Mouse (Mus musculus): ENCODE measurements at regions not wholly inside any gene's neighbourhood (a gene's known extent, or its start where the extent isn't known, plus 50 kb on each side); places are given as distances from the start of the nearest gene placed in this dataset.

DNA sequence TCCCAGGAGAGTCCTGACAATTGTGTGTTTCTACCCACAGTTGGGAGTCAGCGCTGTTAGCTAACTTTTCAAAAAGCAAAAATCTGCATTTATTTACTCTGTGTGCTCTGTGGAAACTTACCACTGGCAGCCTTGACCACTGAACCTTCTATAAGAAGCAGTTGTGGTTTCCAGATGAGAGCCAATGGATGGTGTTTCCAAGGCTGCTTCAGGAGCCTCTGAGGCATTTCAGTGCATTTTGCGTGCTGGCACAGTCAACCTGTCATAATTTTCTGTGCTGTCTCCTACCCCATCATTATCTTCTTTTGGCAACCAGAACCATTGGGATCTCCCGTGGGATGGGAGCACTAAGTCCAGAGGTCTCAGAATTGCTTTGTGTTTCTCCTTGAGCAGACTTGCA lies 60.3 kb downstream of the 4930544G11Rik start:
- no peaks in the 10 kb centered on the region for H3K9me3 ChIP-seq (replicated peaks; ENCODE audit: control insufficient read depth, low read length)
- 93% methylated on average over 3 of the region's 3 CpGs for whole genome bisulfite sequencing
- H3K9ac ChIP-seq (ENCODE audit: low read length), result no peak overlapping the region
- no peak for DNase-seq (ENCODE audit: low spot score)
- H3K4me1 ChIP-seq (ENCODE audit: control insufficient read depth, insufficient read depth, low read length), result no peaks in the 10 kb centered on the region
- no peaks in the 10 kb centered on the region for H3K27me3 ChIP-seq (replicated peaks; ENCODE audit: control insufficient read depth, insufficient read depth, low read length)
- H3K27ac ChIP-seq (ENCODE audit: low read depth, low read length), result no peak overlapping the region
- H3K4me3 ChIP-seq (ENCODE audit: low read depth, low read length), result no peak overlapping the region
- no peak for ATAC-seq
- no peak overlapping the region for H3K4me2 ChIP-seq (ENCODE audit: low read length)
- H3K36me3 ChIP-seq (ENCODE audit: control insufficient read depth, insufficient read depth, low read length), result no peaks in the 10 kb centered on the region

DNA sequence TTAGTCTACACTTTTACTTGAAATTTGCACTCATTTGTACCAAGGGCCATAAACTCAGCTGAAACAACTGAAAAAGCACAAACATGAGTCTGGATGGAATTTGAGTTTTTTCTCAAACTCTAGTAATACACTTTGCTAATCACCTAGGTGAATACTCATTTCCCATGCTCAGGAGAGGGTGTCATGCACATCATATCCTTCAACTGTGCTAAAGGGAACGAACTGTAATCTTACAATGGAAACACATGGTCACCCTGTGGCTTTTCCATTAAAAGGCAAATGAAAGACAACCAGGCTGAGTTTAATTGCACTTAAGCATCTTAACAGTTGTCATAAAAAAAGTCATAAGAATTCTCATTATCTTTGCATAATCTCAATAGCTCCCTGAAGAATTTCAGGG lies 71.1 kb downstream of the 4930544G11Rik start:
- Histone ChIP-seq H3K36me3 (ENCODE audit: control insufficient read depth, insufficient read depth, low read length) (no peaks in the 10 kb centered on the region), H3K9ac (ENCODE audit: low read length) (no peak overlapping the region), H3K27me3 (replicated peaks; ENCODE audit: control insufficient read depth, insufficient read depth, low read length) (no peaks in the 10 kb centered on the region), H3K4me3 (ENCODE audit: low read depth, low read length) (no peak overlapping the region), H3K9me3 (replicated peaks; ENCODE audit: control insufficient read depth, low read length) (no peaks in the 10 kb centered on the region), H3K27ac (ENCODE audit: low read depth, low read length) (no peak overlapping the region), H3K4me1 (ENCODE audit: control insufficient read depth, insufficient read depth, low read length) (no peaks in the 10 kb centered on the region), H3K4me2 (ENCODE audit: low read length) (no peak overlapping the region)
- no peak for ATAC-seq
- WGBS, result 82% methylated on average over 1 of the region's 1 CpGs
- DNase-seq (ENCODE audit: low spot score), result no peak

DNA sequence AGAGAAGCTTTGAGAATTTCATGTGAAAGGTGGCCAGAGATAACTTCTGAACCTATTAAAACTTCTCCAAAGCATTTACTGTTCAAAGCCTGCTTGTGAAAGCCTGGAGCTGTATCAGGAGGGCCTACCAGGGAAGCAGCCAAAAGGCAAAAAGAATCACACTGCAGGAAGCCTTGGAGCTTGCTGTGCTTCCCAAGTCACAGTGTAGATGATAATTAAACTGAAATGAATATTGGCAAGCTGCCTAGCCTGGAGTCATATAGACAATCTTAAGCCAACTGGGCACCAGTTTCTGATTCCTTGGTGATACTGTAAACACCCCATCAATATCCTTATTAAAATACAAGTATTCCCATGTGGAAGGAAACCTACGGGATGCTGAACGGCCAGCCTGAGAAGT lies 84.4 kb downstream of the 4930544G11Rik start:
- WGBS, result 41% methylated on average over 2 of the region's 2 CpGs
- Histone ChIP-seq H3K9me3 (replicated peaks; ENCODE audit: control insufficient read depth, low read length) (no peaks in the 10 kb centered on the region), H3K4me1 (ENCODE audit: control insufficient read depth, insufficient read depth, low read length) (no peaks in the 10 kb centered on the region), H3K9ac (ENCODE audit: low read length) (no peak overlapping the region), H3K27me3 (replicated peaks; ENCODE audit: control insufficient read depth, insufficient read depth, low read length) (no peaks in the 10 kb centered on the region), H3K36me3 (ENCODE audit: control insufficient read depth, insufficient read depth, low read length) (no peaks in the 10 kb centered on the region), H3K4me3 (ENCODE audit: low read depth, low read length) (no peak overlapping the region), H3K27ac (ENCODE audit: low read depth, low read length) (no peak overlapping the region), H3K4me2 (ENCODE audit: low read length) (no peak overlapping the region)
- DNase-seq (ENCODE audit: low spot score) (peak; percentile 74), ATAC-seq (peak; percentile 46; the same call in 1 of the 2 replicates)

DNA sequence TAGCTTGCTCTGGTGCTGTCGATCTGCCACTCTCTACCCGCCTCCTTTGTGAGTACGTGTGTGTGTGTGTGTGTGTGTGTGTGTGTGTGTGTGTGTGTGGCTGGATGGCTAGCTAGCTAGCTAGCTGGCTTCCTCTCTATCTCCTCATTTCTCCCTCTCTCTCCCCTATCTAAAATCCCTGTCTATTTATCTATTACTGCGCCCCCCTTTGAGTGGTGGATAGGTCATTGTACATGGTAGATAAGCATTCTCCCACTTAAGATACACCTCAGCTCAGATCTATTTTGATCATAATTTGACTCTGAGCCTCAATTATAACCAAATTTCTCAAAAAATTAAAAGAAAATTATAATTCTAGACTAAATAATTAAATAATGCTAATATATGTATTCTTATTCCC lies 99.4 kb downstream of the 4930544G11Rik start:
- WGBS, result 90% methylated on average over 4 of the region's 4 CpGs

DNA sequence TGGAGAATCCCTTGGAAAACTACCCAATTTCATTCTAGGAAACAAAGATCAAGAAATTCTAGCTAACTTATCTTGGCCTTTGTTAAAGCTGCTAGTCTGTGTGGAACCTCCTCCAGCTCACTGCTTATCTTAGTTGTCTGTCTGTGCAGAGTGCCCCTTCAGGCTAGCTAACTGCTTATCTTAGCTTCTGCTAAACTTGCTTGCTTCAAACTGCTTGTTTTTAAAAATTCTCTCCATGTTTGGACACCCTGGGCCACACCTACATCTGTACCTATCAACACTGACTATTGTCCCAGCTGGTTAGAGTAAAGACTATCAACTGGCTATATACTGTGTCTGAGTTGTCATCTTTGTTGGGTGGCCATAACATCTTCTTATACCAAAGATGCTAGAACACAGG lies 100.0 kb downstream of the 4930544G11Rik start:
- no peak overlapping the region for H3K4me3 ChIP-seq (ENCODE audit: low read depth, low read length)
- H3K36me3 ChIP-seq (ENCODE audit: control insufficient read depth, insufficient read depth, low read length), result no peaks in the 10 kb centered on the region
- H3K27ac ChIP-seq (ENCODE audit: low read depth, low read length), result no peak overlapping the region
- no peak for ATAC-seq
- no peaks in the 10 kb centered on the region for H3K9me3 ChIP-seq (replicated peaks; ENCODE audit: control insufficient read depth, low read length)
- H3K4me1 ChIP-seq (ENCODE audit: control insufficient read depth, insufficient read depth, low read length), result no peaks in the 10 kb centered on the region
- no peak overlapping the region for H3K9ac ChIP-seq (ENCODE audit: low read length)
- no peaks in the 10 kb centered on the region for H3K27me3 ChIP-seq (replicated peaks; ENCODE audit: control insufficient read depth, insufficient read depth, low read length)
- no peak overlapping the region for H3K4me2 ChIP-seq (ENCODE audit: low read length)
- no peak for DNase-seq (ENCODE audit: low spot score)

More for the DNA sequence above, 99.4 kb downstream of the 4930544G11Rik start:
- Histone ChIP-seq H3K9me3 (replicated peaks; ENCODE audit: control insufficient read depth, low read length) (no peaks in the 10 kb centered on the region), H3K27me3 (replicated peaks; ENCODE audit: control insufficient read depth, insufficient read depth, low read length) (no peaks in the 10 kb centered on the region), H3K4me1 (ENCODE audit: control insufficient read depth, insufficient read depth, low read length) (no peaks in the 10 kb centered on the region), H3K4me3 (ENCODE audit: low read depth, low read length) (no peak overlapping the region), H3K27ac (ENCODE audit: low read depth, low read length) (no peak overlapping the region), H3K36me3 (ENCODE audit: control insufficient read depth, insufficient read depth, low read length) (no peaks in the 10 kb centered on the region), H3K4me2 (ENCODE audit: low read length) (no peak overlapping the region), H3K9ac (ENCODE audit: low read length) (no peak overlapping the region)
- DNase-seq (ENCODE audit: low spot score) (no peak), ATAC-seq (no peak)

DNA sequence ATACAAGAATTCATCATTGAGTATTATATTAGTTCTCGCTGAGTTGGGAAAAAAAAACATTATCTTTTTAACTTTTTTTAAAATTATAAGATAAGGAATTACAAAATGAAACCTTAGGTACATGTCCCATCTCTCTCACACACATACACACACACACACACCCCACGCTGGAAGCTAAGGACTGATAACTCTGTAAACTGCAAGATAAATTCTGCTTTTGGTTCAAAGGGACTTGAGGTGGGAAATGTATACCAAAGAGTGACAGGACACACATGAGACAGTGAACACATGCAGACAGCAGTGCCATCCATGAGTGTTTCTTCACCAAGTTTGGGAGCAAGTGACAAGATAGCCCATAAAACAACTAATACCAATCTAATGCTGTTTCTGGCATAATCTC lies 100.8 kb downstream of the 4930544G11Rik start:
- Histone ChIP-seq H3K4me1 (ENCODE audit: control insufficient read depth, insufficient read depth, low read length) (no peaks in the 10 kb centered on the region), H3K4me2 (ENCODE audit: low read length) (no peak overlapping the region), H3K36me3 (ENCODE audit: control insufficient read depth, insufficient read depth, low read length) (no peaks in the 10 kb centered on the region), H3K27me3 (replicated peaks; ENCODE audit: control insufficient read depth, insufficient read depth, low read length) (no peaks in the 10 kb centered on the region), H3K27ac (ENCODE audit: low read depth, low read length) (no peak overlapping the region), H3K4me3 (ENCODE audit: low read depth, low read length) (no peak overlapping the region), H3K9ac (ENCODE audit: low read length) (no peak overlapping the region), H3K9me3 (replicated peaks; ENCODE audit: control insufficient read depth, low read length) (no peaks in the 10 kb centered on the region)
- no peak for ATAC-seq
- 84% methylated on average over 2 of the region's 2 CpGs for WGBS
- no peak for DNase-seq (ENCODE audit: low spot score)

DNA sequence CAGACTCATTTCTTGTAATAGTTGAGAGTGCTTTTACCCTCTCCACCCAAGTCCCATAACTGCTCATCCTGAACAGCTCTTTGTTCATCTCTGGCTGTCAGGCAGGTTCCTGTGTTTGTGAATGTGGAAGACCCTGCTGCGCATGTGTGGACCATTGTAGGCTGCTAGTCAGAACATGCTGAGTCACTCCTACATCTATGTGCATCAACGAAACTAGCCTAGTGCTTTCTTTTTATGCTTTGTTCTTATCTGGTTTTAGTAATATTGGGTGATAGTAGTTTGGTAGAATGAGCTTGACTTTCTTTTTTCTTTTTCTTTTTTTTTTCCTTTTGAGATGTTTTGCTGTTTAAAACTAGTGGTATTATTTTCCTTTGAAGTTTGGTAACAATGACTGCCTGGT lies 116.5 kb downstream of the 4930544G11Rik start:
- DNase-seq (ENCODE audit: low spot score) (no peak), ATAC-seq (no peak)
- WGBS, result 85% methylated on average over 2 of the region's 2 CpGs
- Histone ChIP-seq H3K9ac (ENCODE audit: low read length) (no peak overlapping the region), H3K27ac (ENCODE audit: low read depth, low read length) (no peak overlapping the region), H3K9me3 (replicated peaks; ENCODE audit: control insufficient read depth, low read length) (no peaks in the 10 kb centered on the region), H3K4me2 (ENCODE audit: low read length) (no peak overlapping the region), H3K4me3 (ENCODE audit: low read depth, low read length) (no peak overlapping the region), H3K4me1 (ENCODE audit: control insufficient read depth, insufficient read depth, low read length) (no peaks in the 10 kb centered on the region), H3K36me3 (ENCODE audit: control insufficient read depth, insufficient read depth, low read length) (no peaks in the 10 kb centered on the region), H3K27me3 (replicated peaks; ENCODE audit: control insufficient read depth, insufficient read depth, low read length) (no peaks in the 10 kb centered on the region)

DNA sequence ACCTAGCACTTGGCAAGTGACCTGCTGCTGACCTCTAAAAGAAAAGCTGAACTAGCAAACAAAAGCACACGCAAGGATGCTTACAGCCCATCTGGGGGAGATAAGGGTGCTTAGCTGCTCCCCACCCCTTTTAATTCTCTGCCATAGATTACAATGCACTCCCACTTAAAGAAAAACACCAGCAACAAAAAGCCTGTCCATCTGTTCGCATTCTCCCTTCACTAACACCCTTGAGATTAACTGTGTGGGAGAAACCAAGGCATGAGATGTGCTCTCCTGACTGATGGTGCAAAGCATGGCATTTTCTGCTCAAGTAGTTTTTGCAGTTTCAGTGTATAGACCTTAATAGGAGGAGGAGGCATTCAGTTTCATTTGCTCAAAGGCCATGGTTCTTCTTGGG lies 125.0 kb downstream of the 4930544G11Rik start:
- H3K27ac ChIP-seq (ENCODE audit: low read depth, low read length), result no peak overlapping the region
- no peaks in the 10 kb centered on the region for H3K27me3 ChIP-seq (replicated peaks; ENCODE audit: control insufficient read depth, insufficient read depth, low read length)
- no peak overlapping the region for H3K9ac ChIP-seq (ENCODE audit: low read length)
- 0 out of 2 replicates have a peak, but pooled peaks cover 4% of the 10 kb centered on the region for H3K4me1 ChIP-seq (ENCODE audit: control insufficient read depth, insufficient read depth, low read length)
- DNase-seq (ENCODE audit: low spot score) (peak; percentile 1), ATAC-seq (0 out of 2 replicates have a peak, but pooled peaks have one; percentile 10)
- WGBS, result 17% methylated on average over 2 of the region's 2 CpGs
- no peak overlapping the region for H3K4me3 ChIP-seq (ENCODE audit: low read depth, low read length)
- H3K4me2 ChIP-seq (ENCODE audit: low read length), result no peak overlapping the region
- H3K36me3 ChIP-seq (ENCODE audit: control insufficient read depth, insufficient read depth, low read length), result no peaks in the 10 kb centered on the region
- no peaks in the 10 kb centered on the region for H3K9me3 ChIP-seq (replicated peaks; ENCODE audit: control insufficient read depth, low read length)

DNA sequence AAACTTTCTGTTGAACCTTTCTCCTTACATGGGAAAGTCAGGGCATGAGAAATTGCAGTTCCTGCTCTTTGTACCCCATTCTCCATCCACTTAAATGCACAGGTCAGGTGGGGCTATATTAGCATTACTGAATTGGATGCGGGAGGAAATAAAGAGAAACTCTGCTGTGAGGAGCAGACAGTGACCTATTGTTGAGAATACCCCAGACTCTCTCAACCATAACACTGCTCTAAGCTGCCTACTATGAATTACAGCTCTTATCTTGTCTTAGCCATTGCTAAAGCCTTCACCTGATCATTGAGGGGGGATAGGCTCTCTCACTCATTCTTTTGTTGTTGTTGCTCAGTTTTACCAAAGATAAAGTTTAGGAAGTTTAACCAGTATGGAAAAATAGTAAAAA lies 126.4 kb downstream of the 4930544G11Rik start:
- DNase-seq (ENCODE audit: low spot score) (no peak), ATAC-seq (no peak)
- Histone ChIP-seq H3K9ac (ENCODE audit: low read length) (no peak overlapping the region), H3K4me1 (ENCODE audit: control insufficient read depth, insufficient read depth, low read length) (0 out of 2 replicates have a peak, but pooled peaks cover 4% of the 10 kb centered on the region), H3K27me3 (replicated peaks; ENCODE audit: control insufficient read depth, insufficient read depth, low read length) (no peaks in the 10 kb centered on the region), H3K9me3 (replicated peaks; ENCODE audit: control insufficient read depth, low read length) (no peaks in the 10 kb centered on the region), H3K27ac (ENCODE audit: low read depth, low read length) (no peak overlapping the region), H3K36me3 (ENCODE audit: control insufficient read depth, insufficient read depth, low read length) (no peaks in the 10 kb centered on the region), H3K4me3 (ENCODE audit: low read depth, low read length) (no peak overlapping the region), H3K4me2 (ENCODE audit: low read length) (no peak overlapping the region)
- 52% methylated on average over 1 of the region's 1 CpGs for WGBS

Measured in forebrain, embryonic 14.5 days (tissue).